Mouse (Mus musculus) ES-E14 (cell line): ENCODE results near the gene Tm9sf3. TPM values are rescaled to one million over a fixed set of nuclear protein-coding genes. Genes with fewer than 3 reads are reported as not detected.

Experiments
- DNase-seq: peaks from one replicate; pipeline ENCODE4 v3.0.0-alpha.2; 2013; ENCODE audit warnings: low read depth, low spot score
- H3K27ac ChIP-seq: 2 replicates; pipeline ENCODE4 v1.5.1; 2012; ENCODE audit warnings: low read depth, mild to moderate bottlenecking, low read length, moderate library complexity, mixed read lengths; ENCODE audit not compliant: poor library complexity, insufficient read depth, severe bottlenecking
- H3K36me3 ChIP-seq: 2 replicates; pipeline ENCODE4 v1.6.1; 2012; ENCODE audit warnings: mild to moderate bottlenecking, low read length, moderate library complexity, mixed read lengths; ENCODE audit not compliant: control insufficient read depth, poor library complexity, insufficient read depth, severe bottlenecking
- H3K4me1 ChIP-seq, 2 experiments: fragments of 150-350 bp in 1 of 2; sonication (generic) in 1 of 2; 2 replicates each; pipeline ENCODE4 v1.6.1; 2012; ENCODE audit warnings: low read length in 2 of 2, mild to moderate bottlenecking in 1 of 2, mixed read lengths in 1 of 2; ENCODE audit not compliant: control insufficient read depth in 2 of 2, insufficient read depth in 2 of 2, poor library complexity in 1 of 2
- H3K4me3 ChIP-seq, 2 experiments: fragments of 150-350 bp in 1 of 2; sonication (generic) in 1 of 2; 2 replicates each; pipeline ENCODE4 v1.5.1; 2012; ENCODE audit warnings: low read length in 2 of 2, low read depth in 1 of 2, mild to moderate bottlenecking in 1 of 2, mixed read lengths in 1 of 2; ENCODE audit not compliant: insufficient read depth in 1 of 2, poor library complexity in 1 of 2, severe bottlenecking in 1 of 2
- H3K9ac ChIP-seq: 2 replicates; pipeline ENCODE4 v1.6.1; 2012; ENCODE audit warnings: low read depth, mild to moderate bottlenecking, low read length, mixed read lengths; ENCODE audit not compliant: poor library complexity, insufficient read depth, severe bottlenecking
- H3K9me3 ChIP-seq: fragments of 150-350 bp; sonication (generic); 2 replicates; pipeline ENCODE4 v1.6.1; 2012; ENCODE audit warnings: low read depth, mild to moderate bottlenecking, low read length; ENCODE audit not compliant: control insufficient read depth, insufficient read depth
- CHD2 ChIP-seq: IDR thresholded peaks from 2 replicates; pipeline ENCODE4 v1.6.1; 2014; ENCODE audit warnings: mild to moderate bottlenecking, low read depth, low read length, inconsistent platforms
- HCFC1 ChIP-seq: IDR thresholded peaks from 2 replicates; pipeline ENCODE4 v1.6.1; 2012; ENCODE audit warnings: low read length, inconsistent platforms, borderline replicate concordance; ENCODE audit not compliant: insufficient read depth
- MAFK ChIP-seq: IDR thresholded peaks from 2 replicates; pipeline ENCODE4 v1.6.1; 2014; ENCODE audit warnings: mild to moderate bottlenecking, low read depth, low read length, inconsistent platforms; ENCODE audit not compliant: insufficient read depth
- ZC3H11A ChIP-seq: IDR thresholded peaks from 2 replicates; pipeline ENCODE4 v1.6.1; 2012; ENCODE audit warnings: low read depth, mild to moderate bottlenecking, inconsistent platforms, low read length, borderline replicate concordance
- ZNF384 ChIP-seq: IDR thresholded peaks from 2 replicates; pipeline ENCODE4 v1.6.1; 2012; ENCODE audit warnings: low read depth, low read length, inconsistent platforms
- in situ Hi-C, 2 experiments: fragments of 600-800 bp; cut with MboI; formaldehyde crosslinking; loops; one replicate each; pipeline ENCODE4 v1.15.1; 2025; ENCODE audit warnings: low sequenced_read_pairs in 2 of 2, inconsistent platforms in 1 of 2; ENCODE audit not compliant: unreplicated experiment in 2 of 2
- total RNA-seq: library from RNA; depleted of rRNA; stranded (reverse); fragments of 300-350 nt; gene quantifications from 2 replicates; pipeline ENCODE4 v1.2.3, GENCODE M21; 2012

The Tm9sf3 gene
- total RNA-seq, 1 experiment, result 117 TPM

DNA sequence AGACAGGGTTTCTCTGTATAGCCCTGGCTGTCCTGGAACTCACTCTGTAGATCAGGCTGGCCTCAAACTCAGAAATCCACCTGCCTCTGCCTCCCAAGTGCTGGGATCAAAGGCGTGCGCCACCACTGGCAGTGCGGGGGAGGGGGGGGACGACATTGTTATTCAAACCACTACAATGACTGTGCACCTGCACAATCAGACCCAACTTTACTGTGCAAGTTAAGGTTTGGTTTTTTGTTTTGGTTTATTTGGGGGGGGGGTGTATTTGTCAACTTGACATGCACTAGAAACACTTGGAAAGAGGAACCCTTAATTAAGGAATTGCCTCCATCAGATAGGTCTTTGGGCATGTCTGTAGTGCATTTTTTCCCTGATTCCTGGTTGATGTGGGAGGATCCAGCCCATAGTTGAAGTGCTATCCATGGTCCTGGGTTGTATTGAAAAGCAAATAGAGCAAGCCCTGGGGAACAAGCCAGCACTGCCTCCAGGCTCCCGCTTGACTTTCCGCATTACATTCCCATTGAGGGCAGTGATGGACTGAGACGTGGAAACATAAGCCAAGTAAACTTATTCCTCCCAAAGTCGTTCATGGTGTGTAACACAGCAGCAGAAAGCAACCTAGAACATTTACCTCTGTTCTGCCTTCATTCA, 2.6 kb upstream of the Tm9sf3 start:
- Histone ChIP-seq H3K9me3 (no peaks in the 10 kb centered on the region), H3K36me3 (no peaks in the 10 kb centered on the region), H3K4me1 (peaks cover 6 to 13% of the 10 kb centered on the region in 2 experiments), H3K4me3 (no peak overlapping the region), H3K27ac (no peak overlapping the region), H3K9ac (no peak overlapping the region)
- in situ Hi-C loops, result no loop called here
- TF ChIP-seq MAFK (peak; percentile 55; the same call in 1 of the 2 replicates), CHD2 (no peak)
- DNase-seq, result peak; percentile 72

DNA sequence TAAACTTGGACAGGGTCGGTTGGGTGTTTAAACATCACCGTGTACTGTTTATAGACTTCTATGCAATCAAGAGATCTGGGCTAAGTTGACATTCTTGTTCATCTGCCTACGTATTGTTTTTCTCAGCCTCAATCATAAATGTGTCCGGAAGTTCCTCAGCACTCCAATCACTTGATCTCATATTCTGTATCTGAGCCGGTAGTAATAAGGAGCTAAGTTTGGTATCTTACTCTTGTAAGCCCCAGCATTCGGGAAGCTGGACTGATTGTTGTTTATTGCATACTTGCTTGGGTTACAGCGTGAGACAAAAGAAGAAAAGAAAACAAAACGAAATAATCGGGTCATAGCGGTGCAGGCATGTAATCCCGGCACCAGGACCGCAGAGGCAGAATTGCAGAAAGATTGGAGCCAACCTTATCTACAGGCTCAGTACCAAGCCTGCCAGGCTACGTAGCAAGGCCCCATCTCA, 568 bp upstream of the Tm9sf3 start:
- no peak for DNase-seq
- Histone ChIP-seq H3K27ac (peak overlapping the region; percentile 53; the same call in 1 of the 2 replicates), H3K9ac (peak overlapping the region; percentile 91), H3K4me3 (peak overlapping the region; percentile 93 to 99), H3K9me3 (no peaks in the 10 kb centered on the region), H3K4me1 (peaks cover 6 to 13% of the 10 kb centered on the region in 2 experiments), H3K36me3 (no peaks in the 10 kb centered on the region)
- no peak for TF ChIP-seq HCFC1
- no peak for TF ChIP-seq ZC3H11A
- no peak for TF ChIP-seq ZNF384
- no peak for TF ChIP-seq CHD2
- no peak for TF ChIP-seq MAFK
- in situ Hi-C loops, result no loop called here

DNA sequence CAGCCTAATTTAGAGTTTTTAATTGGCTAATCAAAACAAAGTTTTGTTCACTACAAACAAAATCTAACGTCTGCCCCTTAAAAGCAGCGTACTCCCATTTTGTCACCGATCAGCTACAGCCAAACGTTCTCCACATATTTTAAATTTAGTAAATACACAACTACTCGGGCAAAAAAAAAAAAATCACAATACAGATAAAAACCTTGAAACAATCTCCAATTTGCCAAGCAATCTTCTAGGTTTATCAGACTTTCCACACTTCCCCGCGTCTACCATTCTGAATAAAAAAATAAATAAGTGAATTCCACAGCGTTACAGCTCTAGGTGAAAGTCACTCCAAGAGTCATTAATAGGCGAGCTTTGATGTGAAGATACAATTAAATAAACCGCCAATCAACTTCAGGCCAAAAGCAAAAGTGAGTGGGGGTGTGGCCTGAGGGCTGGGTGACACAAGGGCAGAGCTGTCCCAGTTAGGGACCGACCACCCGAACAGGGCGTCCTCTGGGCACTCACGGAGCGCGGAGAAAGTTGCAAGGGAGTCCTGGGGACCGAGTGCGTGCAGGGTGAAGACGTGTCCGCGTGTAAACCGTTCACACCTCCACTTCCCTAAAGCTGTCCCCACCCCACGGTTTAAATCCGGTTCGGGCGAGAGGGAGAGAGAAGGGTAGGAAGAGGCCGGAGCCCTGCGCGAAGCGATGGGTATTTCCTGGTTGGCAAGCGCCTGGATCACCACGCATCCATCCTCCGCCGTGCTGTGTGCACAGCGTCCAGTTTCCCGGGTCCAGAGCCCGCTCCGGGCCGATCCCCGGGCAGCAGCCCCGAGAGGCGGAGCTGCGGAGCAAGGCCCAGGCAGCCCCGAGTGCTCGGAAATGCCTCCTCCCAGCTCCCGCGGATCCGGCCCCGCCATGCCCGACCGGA, 826 bp downstream of the Tm9sf3 start:
- no peak for DNase-seq
- peak overlapping the region; percentile 91 for H3K9ac ChIP-seq
- H3K9me3 ChIP-seq, result no peaks in the 10 kb centered on the region
- H3K36me3 ChIP-seq, result no peaks in the 10 kb centered on the region
- in situ Hi-C loops, result no loop called here
- peak overlapping the region; percentile 93 to 99 for H3K4me3 ChIP-seq
- peak overlapping the region; percentile 65 for H3K27ac ChIP-seq
- TF ChIP-seq MAFK, result no peak
- TF ChIP-seq ZC3H11A, result no peak
- TF ChIP-seq HCFC1, result no peak
- no peak for TF ChIP-seq CHD2
- no peak for TF ChIP-seq ZNF384
- peaks cover 6 to 13% of the 10 kb centered on the region in 2 experiments for H3K4me1 ChIP-seq

DNA sequence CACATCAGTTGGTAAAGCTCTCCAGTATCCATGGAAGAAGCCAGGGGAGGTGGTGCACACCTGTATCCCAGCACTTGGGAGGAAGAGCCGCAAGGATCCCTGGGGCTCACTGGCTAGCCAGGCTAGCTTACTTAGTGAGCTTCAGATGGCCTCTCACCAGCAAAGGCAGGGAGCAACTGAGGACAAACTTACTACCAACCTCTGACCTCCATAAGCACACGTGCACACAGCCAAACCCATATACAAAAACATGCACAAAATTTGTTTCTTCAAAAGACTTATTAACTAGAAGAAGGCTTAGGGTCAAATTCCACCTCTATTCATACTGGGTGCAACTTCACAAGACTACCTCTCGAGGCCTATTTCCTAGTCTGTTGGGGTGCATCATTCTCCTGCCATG, 3.1 kb downstream of the Tm9sf3 start:
- H3K27ac ChIP-seq, result no peak overlapping the region
- in situ Hi-C loops, result no loop called here
- peaks cover 2 to 6% of the 10 kb centered on the region in 2 experiments; a peak in 3 of 4 replicates for H3K4me1 ChIP-seq
- DNase-seq, result no peak
- H3K4me3 ChIP-seq, result no peak overlapping the region
- no peaks in the 10 kb centered on the region for H3K9me3 ChIP-seq
- TF ChIP-seq ZNF384 (no peak), ZC3H11A (no peak), CHD2 (no peak), MAFK (no peak), HCFC1 (no peak)
- H3K36me3 ChIP-seq, result peaks cover 2% of the 10 kb centered on the region; the same call in 1 of the 2 replicates
- H3K9ac ChIP-seq, result no peak overlapping the region
